Mouse (Mus musculus) limb, embryonic 14.5 days (tissue): ENCODE results near the gene Spin1. TPM values are rescaled to one million over a fixed set of nuclear protein-coding genes. Genes with fewer than 3 reads are reported as not detected.

ENCODE experiments used
- ATAC-seq: fragments of 200-750 bp; cut with Nextera tagmentation; 2 replicates; pipeline ENCODE4 v1.8.0; 2017; ENCODE audit warnings: low read depth, moderate number of reproducible peaks, moderate TSS enrichment; ENCODE audit not compliant: low FRiP score
- DNase-seq: peaks from one replicate; pipeline ENCODE4 v3.0.0-alpha.2; 2015; ENCODE audit warnings: low spot score
- H3K27ac ChIP-seq: fragments of 300-500 bp; sonication (generic); replicated peaks from 2 replicates; pipeline ENCODE4 v1.5.1; 2014; ENCODE audit warnings: low read depth, mild to moderate bottlenecking, low read length, moderate library complexity, mixed read lengths
- H3K27me3 ChIP-seq: fragments of 300-500 bp; sonication (generic); 2 replicates; pipeline ENCODE4 v1.6.1; 2014; ENCODE audit warnings: low read length, mixed read lengths; ENCODE audit not compliant: control insufficient read depth, insufficient read depth
- H3K36me3 ChIP-seq: fragments of 300-500 bp; sonication (generic); 2 replicates; pipeline ENCODE4 v1.6.1; 2014; ENCODE audit warnings: mild to moderate bottlenecking, low read length, moderate library complexity, mixed read lengths; ENCODE audit not compliant: control insufficient read depth, insufficient read depth
- H3K4me1 ChIP-seq: fragments of 300-500 bp; sonication (generic); 2 replicates; pipeline ENCODE4 v1.6.1; 2014; ENCODE audit warnings: antibody characterized with exemption, low read length, mixed read lengths; ENCODE audit not compliant: control insufficient read depth, insufficient read depth
- H3K4me2 ChIP-seq: fragments of 300-500 bp; sonication (generic); replicated peaks from 2 replicates; pipeline ENCODE4 v1.6.1; 2014; ENCODE audit warnings: low read depth, mild to moderate bottlenecking, low read length, moderate library complexity; ENCODE audit not compliant: severe bottlenecking
- H3K4me3 ChIP-seq: fragments of 300-500 bp; sonication (generic); replicated peaks from 2 replicates; pipeline ENCODE4 v1.5.1; 2014; ENCODE audit warnings: low read length
- H3K9ac ChIP-seq: fragments of 300-500 bp; sonication (generic); 2 replicates; pipeline ENCODE4 v1.6.1; 2014; ENCODE audit warnings: mild to moderate bottlenecking, low read depth, low read length, moderate library complexity; ENCODE audit not compliant: severe bottlenecking
- H3K9me3 ChIP-seq: fragments of 300-500 bp; sonication (generic); 2 replicates; pipeline ENCODE4 v1.6.1; 2016; ENCODE audit warnings: low read length; ENCODE audit not compliant: control insufficient read depth
- POLR2A ChIP-seq: fragments of 200-500 bp; IDR thresholded peaks from 2 replicates; pipeline ENCODE4 v1.8.0; 2012; ENCODE audit warnings: inconsistent platforms, mild to moderate bottlenecking, moderate library complexity, borderline replicate concordance; ENCODE audit not compliant: insufficient read depth, insufficient read length; ENCODE audit errors: extremely low read depth
- WGBS: fragments of 180-500 bp; shearing (Covaris S2); extraction: QIAGEN DNeasy Blood & Tissue Kit; methylation state at CpG from one replicate; pipeline ENCODE4 v1.1.7; 2014; 5-methylcytosine and 5-hydroxymethylcytosine counted together
- polyA plus RNA-seq, 2 experiments: library from polyadenylated mRNA; depleted of rRNA in 1 of 2; stranded (reverse) in 1 of 2; unstranded in 1 of 2; fragments of >200 nt; fragmentation: Nextera tagmentation in 1 of 2; extraction: Ambion mirVana in 1 of 2; gene quantifications; 2 replicates each; pipeline versions ENCODE4 v1.2.1 to v1.2.3; 2012 to 2014

Gene Spin1
- polyA plus RNA-seq, 2 experiments = 70.6 to 115 TPM

DNA sequence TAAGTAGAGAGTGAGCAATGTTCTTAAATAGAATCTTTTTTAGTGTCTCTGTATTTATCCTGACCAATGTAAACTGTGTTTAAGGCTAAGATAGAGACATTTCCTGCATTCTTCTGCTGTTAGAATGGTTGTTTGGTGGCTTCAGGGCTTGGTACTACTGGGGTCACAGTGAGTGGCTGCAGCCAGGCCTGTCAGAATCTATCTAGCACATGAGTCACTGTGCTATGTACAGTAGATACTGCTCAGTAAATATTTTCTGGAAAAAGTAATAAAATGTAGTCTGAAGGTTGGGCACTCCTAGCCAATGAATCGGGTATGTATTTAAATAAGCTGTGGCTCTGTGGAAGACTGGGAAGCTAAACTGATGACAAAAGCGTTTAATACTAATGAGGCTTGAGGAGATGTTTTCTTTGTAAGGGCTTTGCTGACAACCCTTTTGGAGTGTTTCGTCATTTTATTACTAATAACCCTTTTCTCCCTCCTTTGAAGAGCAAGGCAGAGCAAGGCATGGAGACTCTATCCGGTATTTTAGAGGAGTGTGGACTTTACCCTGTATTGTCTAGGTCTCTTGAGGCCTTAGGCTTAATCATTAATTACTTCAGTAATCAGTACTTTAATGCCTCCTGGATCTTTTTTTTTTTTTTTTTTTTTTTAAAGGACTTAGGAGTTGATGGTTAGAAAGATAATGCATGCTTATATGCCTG is 52.4 kb downstream of the Spin1 start:
- Histone ChIP-seq H3K4me1 (no peaks in the 10 kb centered on the region), H3K9me3 (no peaks in the 10 kb centered on the region), H3K4me2 (no peak overlapping the region), H3K36me3 (peaks cover 64% of the 10 kb centered on the region), H3K4me3 (no peak overlapping the region), H3K27me3 (no peaks in the 10 kb centered on the region), H3K9ac (no peak overlapping the region), H3K27ac (no peak overlapping the region)
- TF ChIP-seq POLR2A = no peak
- ATAC-seq (no peak), DNase-seq (no peak)
- 84% methylated on average over 4 of the region's 4 CpGs for WGBS

DNA sequence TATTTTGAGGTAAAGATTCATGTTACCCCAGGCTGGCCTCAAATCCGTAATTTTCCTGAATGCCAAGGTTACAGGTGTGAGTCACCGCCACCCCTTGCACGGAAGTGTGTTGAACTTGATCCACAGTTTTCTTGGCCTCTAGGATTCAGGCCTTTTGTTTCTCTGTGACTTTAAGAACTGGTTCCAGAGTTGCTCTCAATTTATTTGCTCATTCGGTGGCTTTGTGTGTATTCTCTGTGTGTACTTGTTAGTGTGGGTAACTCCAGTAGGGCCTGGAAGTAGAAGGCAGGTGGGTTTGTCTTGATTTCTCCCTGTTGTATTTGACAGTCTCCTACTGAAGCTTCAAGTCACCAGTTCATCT is 53.0 kb downstream of the Spin1 start:
- ATAC-seq = no peak

DNA sequence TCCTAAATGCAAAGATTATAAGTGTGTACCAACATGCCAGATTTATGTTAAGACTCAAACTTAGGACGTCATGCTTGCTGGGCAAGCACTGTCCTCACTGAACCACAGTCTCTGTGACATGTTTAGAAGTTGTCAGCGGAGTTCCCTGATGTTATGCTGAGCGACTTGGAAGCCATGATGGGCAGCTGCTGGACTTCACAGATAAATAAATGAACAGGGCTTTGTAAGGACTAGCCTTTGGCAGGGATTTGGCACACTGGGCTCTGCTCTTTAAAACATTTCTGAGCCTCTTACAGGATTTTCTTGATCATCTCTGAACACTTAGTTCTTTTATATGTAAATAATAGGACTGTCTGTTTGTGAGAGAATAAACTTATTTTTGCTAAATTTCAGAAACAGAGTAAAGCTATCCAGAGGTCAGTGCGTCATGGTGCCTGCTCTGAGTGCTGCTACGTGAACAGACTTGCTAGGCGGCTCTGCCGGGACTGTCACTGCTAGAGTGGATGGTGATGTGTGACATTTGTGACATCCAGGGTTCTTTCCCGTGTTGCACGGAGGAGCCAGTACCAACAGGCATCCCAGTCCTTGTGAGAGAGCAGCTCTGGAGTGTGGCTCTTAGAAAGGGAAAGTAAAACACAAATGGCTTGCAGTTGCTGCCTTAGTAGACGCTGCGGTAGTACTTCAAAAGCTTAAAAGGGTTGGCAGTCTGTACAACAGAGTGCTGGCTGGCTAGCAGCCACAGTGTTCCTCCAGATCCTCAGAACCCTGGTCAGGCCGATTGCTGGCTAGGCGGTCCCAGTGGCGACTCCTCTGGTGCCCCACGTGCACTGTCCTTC is 54.7 kb downstream of the Spin1 start:
- H3K4me1 ChIP-seq = no peaks in the 10 kb centered on the region
- no peak overlapping the region for H3K27ac ChIP-seq
- H3K4me3 ChIP-seq = no peak overlapping the region
- H3K36me3 ChIP-seq = peaks cover 49% of the 10 kb centered on the region
- DNase-seq = no peak
- H3K4me2 ChIP-seq = no peak overlapping the region
- no peak overlapping the region for H3K9ac ChIP-seq
- ATAC-seq = no peak
- no peak for TF ChIP-seq POLR2A
- WGBS = 89% methylated on average over 15 of the region's 15 CpGs
- H3K27me3 ChIP-seq = no peaks in the 10 kb centered on the region
- no peaks in the 10 kb centered on the region for H3K9me3 ChIP-seq

More for the DNA sequence above, 53.0 kb downstream of the Spin1 start:
- Histone ChIP-seq H3K4me2 (no peak overlapping the region), H3K36me3 (peaks cover 62% of the 10 kb centered on the region), H3K27me3 (no peaks in the 10 kb centered on the region), H3K9me3 (no peaks in the 10 kb centered on the region), H3K9ac (no peak overlapping the region), H3K4me1 (no peaks in the 10 kb centered on the region), H3K27ac (no peak overlapping the region), H3K4me3 (no peak overlapping the region)
- no peak for TF ChIP-seq POLR2A
- WGBS = 97% methylated on average over 4 of the region's 4 CpGs
- DNase-seq = no peak

DNA sequence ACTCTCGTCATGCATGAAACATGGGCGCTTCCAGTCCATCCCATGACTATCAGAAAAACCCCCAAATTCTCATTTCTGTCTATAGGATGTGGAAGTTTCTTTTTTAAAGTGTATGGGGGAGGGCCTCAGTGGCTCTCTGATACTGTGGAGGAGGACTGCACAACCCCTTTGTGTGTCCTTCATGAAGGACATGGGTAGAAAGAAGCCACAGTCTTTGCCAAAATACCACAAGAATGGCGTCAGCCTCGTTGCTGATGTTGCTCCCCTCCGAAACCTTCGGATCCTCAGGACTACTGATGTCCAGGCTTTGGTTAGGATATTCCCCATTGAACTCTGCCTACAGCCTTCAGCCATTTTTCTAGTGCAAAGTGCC is 55.3 kb downstream of the Spin1 start:
- DNase-seq (no peak), ATAC-seq (no peak)
- no peaks in the 10 kb centered on the region for H3K27me3 ChIP-seq
- no peak overlapping the region for H3K9ac ChIP-seq
- 93% methylated on average over 6 of the region's 6 CpGs for WGBS
- no peak for TF ChIP-seq POLR2A
- no peaks in the 10 kb centered on the region for H3K9me3 ChIP-seq
- no peak overlapping the region for H3K4me2 ChIP-seq
- peaks cover 47% of the 10 kb centered on the region for H3K36me3 ChIP-seq
- no peak overlapping the region for H3K27ac ChIP-seq
- H3K4me3 ChIP-seq = no peak overlapping the region
- H3K4me1 ChIP-seq = no peaks in the 10 kb centered on the region

DNA sequence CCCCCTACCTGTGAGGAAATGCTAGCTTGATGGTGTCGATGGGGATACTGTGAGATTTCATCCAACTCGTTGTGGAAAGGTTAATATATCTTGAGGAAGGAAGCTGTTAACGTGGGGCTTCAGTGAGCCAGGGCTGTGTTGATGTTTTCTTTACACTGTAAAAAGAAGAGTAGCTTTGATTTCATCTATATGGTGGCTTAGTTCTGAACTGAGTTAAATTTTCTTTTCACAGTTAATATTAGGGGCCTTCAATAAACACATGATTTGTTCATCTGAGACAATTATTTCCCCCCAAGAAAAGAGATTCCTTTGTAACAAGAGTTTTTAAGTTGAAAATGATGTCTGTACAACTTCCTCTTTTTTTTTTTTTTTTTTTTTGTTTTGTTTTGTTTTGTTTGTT is 56.6 kb downstream of the Spin1 start:
- H3K27ac ChIP-seq = no peak overlapping the region
- TF ChIP-seq POLR2A = no peak
- no peak for ATAC-seq
- DNase-seq = no peak
- H3K9ac ChIP-seq = no peak overlapping the region
- H3K9me3 ChIP-seq = no peaks in the 10 kb centered on the region
- 73% methylated on average over 3 of the region's 3 CpGs for WGBS
- H3K36me3 ChIP-seq = peaks cover 47% of the 10 kb centered on the region
- no peaks in the 10 kb centered on the region for H3K4me1 ChIP-seq
- no peak overlapping the region for H3K4me3 ChIP-seq
- no peak overlapping the region for H3K4me2 ChIP-seq
- no peaks in the 10 kb centered on the region for H3K27me3 ChIP-seq
